Mouse (Mus musculus): Measurements from ENCODE around the gene Mydgf. TPM values are rescaled to one million over a fixed set of nuclear protein-coding genes. Genes with fewer than 3 reads are reported as not detected.

Mydgf gene
- polyA plus RNA-seq, 1 experiment from 2014 or later, result 111 TPM

- Histone ChIP-seq H3K27me3 (replicated peaks; ENCODE audit: control insufficient read depth, insufficient read depth, low read length) (no peaks in the 10 kb centered on the region), H3K4me3 (ENCODE audit: low read depth, low read length) (no peak overlapping the region), H3K4me1 (replicated peaks; ENCODE audit: control insufficient read depth, insufficient read depth, low read length) (peaks cover 21% of the 10 kb centered on the region), H3K4me2 (ENCODE audit: low read length) (no peak overlapping the region), H3K9ac (ENCODE audit: low read length) (no peak overlapping the region), H3K27ac (ENCODE audit: low read depth) (no peak overlapping the region), H3K36me3 (ENCODE audit: control insufficient read depth, insufficient read depth, low read length) (peaks cover 29% of the 10 kb centered on the region), H3K9me3 (ENCODE audit: control insufficient read depth, low read length) (no peaks in the 10 kb centered on the region)
- DNase-seq (ENCODE audit: low spot score) (no peak), ATAC-seq (replicated peaks; ENCODE audit: low FRiP score, low TSS enrichment, low read depth) (no peak)
- 75% methylated on average over 1 of the region's 1 CpGs for WGBS
Observed at GRCm38 (mm10) chr17:56214229-56214628, 30.5 kb upstream of the Mydgf start.

- Histone ChIP-seq H3K4me3 (ENCODE audit: low read depth, low read length) (no peak overlapping the region), H3K4me1 (replicated peaks; ENCODE audit: control insufficient read depth, insufficient read depth, low read length) (peaks cover 17% of the 10 kb centered on the region), H3K27me3 (replicated peaks; ENCODE audit: control insufficient read depth, insufficient read depth, low read length) (no peaks in the 10 kb centered on the region), H3K9ac (ENCODE audit: low read length) (no peak overlapping the region), H3K9me3 (ENCODE audit: control insufficient read depth, low read length) (no peaks in the 10 kb centered on the region), H3K4me2 (ENCODE audit: low read length) (no peak overlapping the region), H3K27ac (ENCODE audit: low read depth) (no peak overlapping the region), H3K36me3 (ENCODE audit: control insufficient read depth, insufficient read depth, low read length) (peaks cover 44% of the 10 kb centered on the region)
- no peak for ATAC-seq (replicated peaks; ENCODE audit: low FRiP score, low TSS enrichment, low read depth)
- WGBS, result 34% methylated on average over 6 of the region's 6 CpGs
- DNase-seq (ENCODE audit: low spot score), result no peak
Observed at GRCm38 (mm10) chr17:56212676-56213075, 29.0 kb upstream of the Mydgf start.

DNA sequence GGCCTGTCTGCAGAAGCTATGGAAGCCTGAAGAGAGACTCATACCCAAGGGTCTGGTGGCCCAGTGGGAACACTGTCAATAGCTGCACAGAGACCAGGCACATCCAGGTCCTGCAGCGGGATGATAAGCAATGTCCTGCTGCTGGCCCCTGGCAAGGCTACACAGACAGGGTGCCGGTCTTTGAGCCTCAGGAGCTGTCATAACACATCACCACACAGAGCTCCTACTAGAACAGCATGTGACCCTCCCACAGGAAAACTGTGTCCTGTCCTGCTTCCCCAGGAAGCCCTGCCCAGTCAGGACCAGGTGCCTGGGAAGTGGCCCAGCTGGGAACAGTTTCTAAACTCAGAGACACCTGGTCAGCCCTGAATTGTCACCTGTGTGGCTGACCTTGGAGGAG, 27.4 kb upstream of the Mydgf start:
- H3K4me2 ChIP-seq (ENCODE audit: low read length), result no peak overlapping the region
- H3K36me3 ChIP-seq (ENCODE audit: control insufficient read depth, insufficient read depth, low read length), result peaks cover 59% of the 10 kb centered on the region
- DNase-seq (ENCODE audit: low spot score) (no peak), ATAC-seq (replicated peaks; ENCODE audit: low FRiP score, low TSS enrichment, low read depth) (no peak)
- H3K9me3 ChIP-seq (ENCODE audit: control insufficient read depth, low read length), result no peaks in the 10 kb centered on the region
- peaks cover 4% of the 10 kb centered on the region; the same call in 1 of the 2 replicates for H3K4me1 ChIP-seq (replicated peaks; ENCODE audit: control insufficient read depth, insufficient read depth, low read length)
- WGBS, result 82% methylated on average over 2 of the region's 2 CpGs
- H3K9ac ChIP-seq (ENCODE audit: low read length), result no peak overlapping the region
- H3K4me3 ChIP-seq (ENCODE audit: low read depth, low read length), result no peak overlapping the region
- H3K27ac ChIP-seq (ENCODE audit: low read depth), result no peak overlapping the region
- no peaks in the 10 kb centered on the region for H3K27me3 ChIP-seq (replicated peaks; ENCODE audit: control insufficient read depth, insufficient read depth, low read length)

DNA sequence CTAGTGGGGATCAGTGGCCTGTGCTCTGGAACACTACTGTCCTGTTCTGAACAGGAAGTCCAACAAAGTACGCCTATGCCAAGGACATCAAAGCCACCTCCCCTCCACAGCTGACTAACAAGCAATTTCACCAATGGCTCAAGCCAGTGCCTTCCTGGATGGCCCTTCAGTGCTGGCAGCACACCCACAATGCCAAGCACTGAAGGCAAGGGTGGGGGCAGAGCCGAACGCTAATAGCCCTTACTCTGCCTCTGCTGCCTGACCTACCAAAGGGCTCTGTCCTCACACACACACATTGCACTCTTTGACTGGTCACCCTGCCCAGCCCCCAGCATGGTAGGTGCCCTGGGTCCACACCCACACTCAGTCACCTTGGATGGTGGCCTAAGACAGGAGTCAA, 25.1 kb upstream of the Mydgf start:
- Histone ChIP-seq H3K36me3 (ENCODE audit: control insufficient read depth, insufficient read depth, low read length) (peaks cover 82% of the 10 kb centered on the region), H3K4me1 (replicated peaks; ENCODE audit: control insufficient read depth, insufficient read depth, low read length) (peaks cover 4% of the 10 kb centered on the region; the same call in 1 of the 2 replicates), H3K9me3 (ENCODE audit: control insufficient read depth, low read length) (no peaks in the 10 kb centered on the region), H3K27me3 (replicated peaks; ENCODE audit: control insufficient read depth, insufficient read depth, low read length) (no peaks in the 10 kb centered on the region), H3K4me3 (ENCODE audit: low read depth, low read length) (no peak overlapping the region), H3K4me2 (ENCODE audit: low read length) (no peak overlapping the region), H3K9ac (ENCODE audit: low read length) (no peak overlapping the region), H3K27ac (ENCODE audit: low read depth) (no peak overlapping the region)
- WGBS, result 96% methylated on average over 3 of the region's 3 CpGs
- DNase-seq (ENCODE audit: low spot score) (no peak), ATAC-seq (replicated peaks; ENCODE audit: low FRiP score, low TSS enrichment, low read depth) (no peak)

DNA sequence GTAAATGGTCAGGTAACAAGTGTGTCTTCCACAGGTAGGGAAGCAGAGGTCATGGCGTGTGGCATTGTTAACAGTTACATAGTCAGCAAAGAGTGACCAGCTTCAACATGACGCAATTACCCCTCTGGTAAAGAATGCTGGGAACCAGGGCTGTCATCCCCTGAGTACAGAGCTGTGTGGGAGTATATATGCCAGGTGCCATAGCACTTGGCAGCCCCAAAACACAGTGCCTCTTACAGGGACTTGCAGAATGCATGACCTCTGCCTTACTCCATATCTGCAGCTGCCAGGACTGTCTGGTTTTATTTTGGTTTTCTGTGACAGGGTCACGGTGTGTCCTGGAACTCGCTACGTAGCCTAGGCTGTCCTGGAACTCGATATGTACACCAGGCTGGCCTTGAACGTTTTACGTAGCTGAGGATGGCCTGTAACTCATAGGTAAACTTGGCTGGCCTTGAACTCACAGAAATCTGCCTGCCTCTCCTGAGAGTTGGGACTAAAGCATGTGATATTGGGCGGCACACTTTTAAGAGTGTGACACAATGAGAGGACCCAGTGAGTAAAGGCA, 24.3 kb upstream of the Mydgf start:
- Histone ChIP-seq H3K9ac (ENCODE audit: low read length) (no peak overlapping the region), H3K4me2 (ENCODE audit: low read length) (no peak overlapping the region), H3K27ac (ENCODE audit: low read depth) (no peak overlapping the region), H3K9me3 (ENCODE audit: control insufficient read depth, low read length) (no peaks in the 10 kb centered on the region), H3K4me1 (replicated peaks; ENCODE audit: control insufficient read depth, insufficient read depth, low read length) (peaks cover 3% of the 10 kb centered on the region; the same call in 1 of the 2 replicates), H3K36me3 (ENCODE audit: control insufficient read depth, insufficient read depth, low read length) (peaks cover 90% of the 10 kb centered on the region), H3K4me3 (ENCODE audit: low read depth, low read length) (no peak overlapping the region), H3K27me3 (replicated peaks; ENCODE audit: control insufficient read depth, insufficient read depth, low read length) (no peaks in the 10 kb centered on the region)
- whole genome bisulfite sequencing, result 91% methylated on average over 9 of the region's 9 CpGs
- DNase-seq (ENCODE audit: low spot score), result no peak
- no peak for ATAC-seq (replicated peaks; ENCODE audit: low FRiP score, low TSS enrichment, low read depth)

DNA sequence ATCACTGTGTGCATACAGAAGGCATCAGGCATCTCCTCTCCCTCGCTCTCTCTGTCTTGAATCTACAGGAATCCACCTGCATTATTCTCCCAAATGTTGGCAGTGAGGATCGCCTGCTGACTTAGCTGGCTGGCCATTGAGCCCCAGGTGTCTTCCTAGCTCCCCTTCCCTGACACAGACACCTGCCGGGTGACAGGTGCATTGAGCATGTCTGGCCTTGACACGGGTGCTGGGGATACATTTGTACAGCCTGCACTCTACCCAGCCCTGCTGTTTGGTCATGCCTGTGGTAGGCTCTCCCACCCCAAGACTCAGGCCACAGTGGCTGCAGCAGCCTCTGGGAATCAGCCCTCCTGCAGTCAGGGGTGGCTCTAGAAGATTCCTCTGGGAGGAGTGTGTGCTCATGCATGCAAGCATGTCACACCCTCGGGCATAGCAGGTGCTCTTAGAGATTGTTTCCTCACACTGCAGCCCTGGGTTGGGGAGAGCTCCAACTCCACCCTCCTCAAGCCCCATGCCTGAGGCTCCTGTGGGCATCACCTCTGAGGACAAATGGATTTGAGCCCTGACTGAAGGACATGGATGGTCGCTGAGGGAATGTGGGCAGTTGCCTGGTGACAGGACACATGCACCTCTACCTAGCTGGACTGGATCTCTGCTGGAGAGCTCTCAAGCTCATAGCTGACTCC, 23.4 kb upstream of the Mydgf start:
- no peaks in the 10 kb centered on the region for H3K9me3 ChIP-seq (ENCODE audit: control insufficient read depth, low read length)
- peaks cover 99% of the 10 kb centered on the region for H3K36me3 ChIP-seq (ENCODE audit: control insufficient read depth, insufficient read depth, low read length)
- no peak overlapping the region for H3K4me2 ChIP-seq (ENCODE audit: low read length)
- no peak overlapping the region for H3K27ac ChIP-seq (ENCODE audit: low read depth)
- 82% methylated on average over 6 of the region's 6 CpGs for WGBS
- DNase-seq (ENCODE audit: low spot score), result no peak
- no peak overlapping the region for H3K9ac ChIP-seq (ENCODE audit: low read length)
- ATAC-seq (replicated peaks; ENCODE audit: low FRiP score, low TSS enrichment, low read depth), result no peak
- no peak overlapping the region for H3K4me3 ChIP-seq (ENCODE audit: low read depth, low read length)
- no peaks in the 10 kb centered on the region for H3K4me1 ChIP-seq (replicated peaks; ENCODE audit: control insufficient read depth, insufficient read depth, low read length)
- no peaks in the 10 kb centered on the region for H3K27me3 ChIP-seq (replicated peaks; ENCODE audit: control insufficient read depth, insufficient read depth, low read length)

DNA sequence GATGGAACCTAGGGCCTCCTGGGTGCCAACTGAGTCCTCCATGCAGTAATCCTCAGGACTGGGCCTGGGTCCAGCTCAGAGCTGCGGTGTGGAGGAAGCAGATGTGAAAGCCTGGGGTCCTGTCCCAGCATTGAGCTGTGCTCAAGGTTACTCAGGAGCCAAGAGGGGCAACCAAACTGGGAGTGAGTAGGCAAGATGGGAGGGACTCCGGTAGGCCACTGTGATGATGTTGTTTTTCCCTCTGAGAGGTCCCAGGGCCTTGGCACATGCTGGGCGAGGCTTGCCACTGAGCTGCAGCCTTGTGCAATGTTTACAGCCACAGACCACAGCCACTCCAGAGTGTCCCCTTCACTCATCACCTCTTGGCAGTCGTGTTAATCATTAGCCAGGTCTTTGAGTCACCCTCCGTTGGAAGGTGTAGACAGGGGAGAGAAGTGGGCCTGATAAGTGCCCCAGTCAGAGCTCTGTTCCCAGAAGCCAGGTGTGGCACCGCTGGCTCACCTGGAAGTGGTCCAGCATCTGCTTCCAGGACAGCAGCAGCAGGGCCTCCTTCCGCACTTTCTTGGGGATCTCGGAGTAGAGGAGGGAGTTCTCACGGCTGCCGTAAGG, 22.7 kb upstream of the Mydgf start:
- ATAC-seq (replicated peaks; ENCODE audit: low FRiP score, low TSS enrichment, low read depth), result peak; percentile 81
- Histone ChIP-seq H3K36me3 (ENCODE audit: control insufficient read depth, insufficient read depth, low read length) (peaks cover 99% of the 10 kb centered on the region), H3K27me3 (replicated peaks; ENCODE audit: control insufficient read depth, insufficient read depth, low read length) (no peaks in the 10 kb centered on the region), H3K4me2 (ENCODE audit: low read length) (no peak overlapping the region), H3K4me1 (replicated peaks; ENCODE audit: control insufficient read depth, insufficient read depth, low read length) (no peaks in the 10 kb centered on the region), H3K9me3 (ENCODE audit: control insufficient read depth, low read length) (no peaks in the 10 kb centered on the region), H3K4me3 (ENCODE audit: low read depth, low read length) (no peak overlapping the region), H3K9ac (ENCODE audit: low read length) (no peak overlapping the region), H3K27ac (ENCODE audit: low read depth) (no peak overlapping the region)
- WGBS, result 81% methylated on average over 10 of the region's 10 CpGs
- no peak for DNase-seq (ENCODE audit: low spot score)

DNA sequence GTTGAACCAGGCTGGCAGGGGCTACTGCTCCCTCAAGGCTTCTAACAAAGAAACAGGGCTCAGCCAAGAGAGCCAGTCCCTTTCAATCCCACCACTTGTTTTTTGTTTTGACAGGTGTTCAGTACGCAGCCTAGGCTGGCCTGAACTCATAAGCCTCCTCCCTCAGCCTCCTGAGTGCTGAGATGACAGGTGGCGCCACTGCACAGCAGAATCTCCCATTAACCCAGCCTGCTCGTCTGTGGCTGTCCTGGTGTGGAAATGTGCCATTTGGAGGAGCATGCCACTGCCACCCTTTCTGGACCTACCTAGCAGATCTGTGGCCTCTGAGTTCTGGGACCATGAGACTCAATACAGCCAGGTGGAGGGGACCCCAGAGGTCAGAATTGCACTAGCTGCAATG, 20.0 kb upstream of the Mydgf start:
- Histone ChIP-seq H3K9me3 (ENCODE audit: control insufficient read depth, low read length) (no peaks in the 10 kb centered on the region), H3K4me3 (ENCODE audit: low read depth, low read length) (no peak overlapping the region), H3K27me3 (replicated peaks; ENCODE audit: control insufficient read depth, insufficient read depth, low read length) (no peaks in the 10 kb centered on the region), H3K4me1 (replicated peaks; ENCODE audit: control insufficient read depth, insufficient read depth, low read length) (no peaks in the 10 kb centered on the region), H3K27ac (ENCODE audit: low read depth) (no peak overlapping the region), H3K36me3 (ENCODE audit: control insufficient read depth, insufficient read depth, low read length) (peaks cover 90% of the 10 kb centered on the region), H3K9ac (ENCODE audit: low read length) (no peak overlapping the region), H3K4me2 (ENCODE audit: low read length) (no peak overlapping the region)
- ATAC-seq (replicated peaks; ENCODE audit: low FRiP score, low TSS enrichment, low read depth) (no peak), DNase-seq (ENCODE audit: low spot score) (no peak)
- 72% methylated on average over 3 of the region's 3 CpGs for WGBS

DNA sequence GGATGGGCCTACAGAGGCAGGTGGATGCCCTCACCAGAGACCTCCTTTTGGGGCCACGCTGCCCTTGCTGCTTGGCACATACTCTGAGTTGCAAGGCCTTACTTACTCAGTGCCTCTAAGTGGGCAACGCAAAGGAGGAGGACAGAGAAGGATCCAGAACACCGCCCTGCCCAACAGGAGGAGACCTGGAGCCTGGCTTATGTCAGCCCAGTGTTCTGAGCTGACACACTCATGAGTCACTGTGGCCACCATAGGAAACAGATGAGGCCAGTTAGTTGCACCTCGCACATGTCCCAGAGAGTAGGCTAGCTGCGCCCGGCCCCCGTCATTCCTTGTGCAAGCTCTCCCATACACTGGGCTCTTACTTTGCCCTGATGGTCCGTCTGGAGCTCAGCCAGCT, 18.8 kb upstream of the Mydgf start:
- no peak overlapping the region for H3K4me2 ChIP-seq (ENCODE audit: low read length)
- H3K9ac ChIP-seq (ENCODE audit: low read length), result no peak overlapping the region
- no peak overlapping the region for H3K4me3 ChIP-seq (ENCODE audit: low read depth, low read length)
- no peak overlapping the region for H3K27ac ChIP-seq (ENCODE audit: low read depth)
- H3K4me1 ChIP-seq (replicated peaks; ENCODE audit: control insufficient read depth, insufficient read depth, low read length), result no peaks in the 10 kb centered on the region
- no peaks in the 10 kb centered on the region for H3K27me3 ChIP-seq (replicated peaks; ENCODE audit: control insufficient read depth, insufficient read depth, low read length)
- DNase-seq (ENCODE audit: low spot score), result no peak
- 92% methylated on average over 8 of the region's 8 CpGs for WGBS
- ATAC-seq (replicated peaks; ENCODE audit: low FRiP score, low TSS enrichment, low read depth), result no peak
- peaks cover 90% of the 10 kb centered on the region for H3K36me3 ChIP-seq (ENCODE audit: control insufficient read depth, insufficient read depth, low read length)
- no peaks in the 10 kb centered on the region for H3K9me3 ChIP-seq (ENCODE audit: control insufficient read depth, low read length)

Measured in intestine, embryonic 14.5 days (tissue).